Mouse (Mus musculus) NIH3T3 (cell line): ENCODE measurements around the gene Pigg.
"Not testable (repeated sequence)": the region's sequence is repeated elsewhere in the genome, so short reads cannot be mapped to it uniquely, and the experiment has no call there.

Experiments used
- DNase-seq: peaks from one replicate; pipeline ENCODE4 v3.0.0-alpha.2; 2012; ENCODE audit warnings: low read depth

Gene Pigg

DNA sequence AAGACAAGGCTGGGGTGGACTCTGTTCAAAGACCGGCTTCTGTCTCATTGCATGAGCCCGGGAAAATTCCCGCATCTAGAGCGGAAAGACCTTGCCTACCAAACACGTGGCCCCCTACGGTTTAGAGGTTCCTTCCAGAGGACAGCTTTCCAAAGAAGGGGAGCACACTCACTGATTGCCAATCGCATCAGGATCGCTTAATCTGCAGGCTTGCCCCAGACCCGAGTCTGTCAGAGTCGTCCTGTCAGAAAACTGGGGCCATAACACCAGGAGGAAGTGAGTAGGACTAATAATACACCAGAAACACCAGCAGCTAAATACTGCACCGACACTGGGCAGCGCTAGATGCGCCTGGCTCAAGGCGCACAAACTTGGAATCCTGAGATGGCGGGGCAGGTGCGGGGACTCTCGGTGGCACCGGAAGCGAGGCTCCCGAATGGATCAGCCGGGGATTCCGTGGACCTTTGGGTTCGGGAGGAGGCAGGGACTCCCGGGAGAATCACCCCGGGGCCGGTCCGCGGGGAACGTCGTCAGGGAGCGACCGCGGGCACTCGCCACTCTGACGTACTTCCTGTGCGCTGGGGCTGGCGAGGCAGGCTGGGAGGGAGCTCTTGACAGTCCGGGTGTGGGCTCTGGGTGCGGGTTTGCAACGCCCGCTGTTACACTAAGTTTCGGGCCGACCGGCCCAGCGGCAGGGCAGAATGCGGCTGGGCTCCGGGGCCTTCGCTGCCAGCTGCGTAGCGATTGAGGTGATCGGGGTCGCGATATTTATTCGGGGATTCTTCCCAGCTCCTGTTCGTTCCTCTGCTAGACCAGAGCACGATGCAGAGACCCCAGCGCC lies at the start of gene Pigg:
Pigg (plus strand) TSS at position 386 of the 841 bp plus-strand sequence.
- DNase-seq, result peak; percentile 92

DNA sequence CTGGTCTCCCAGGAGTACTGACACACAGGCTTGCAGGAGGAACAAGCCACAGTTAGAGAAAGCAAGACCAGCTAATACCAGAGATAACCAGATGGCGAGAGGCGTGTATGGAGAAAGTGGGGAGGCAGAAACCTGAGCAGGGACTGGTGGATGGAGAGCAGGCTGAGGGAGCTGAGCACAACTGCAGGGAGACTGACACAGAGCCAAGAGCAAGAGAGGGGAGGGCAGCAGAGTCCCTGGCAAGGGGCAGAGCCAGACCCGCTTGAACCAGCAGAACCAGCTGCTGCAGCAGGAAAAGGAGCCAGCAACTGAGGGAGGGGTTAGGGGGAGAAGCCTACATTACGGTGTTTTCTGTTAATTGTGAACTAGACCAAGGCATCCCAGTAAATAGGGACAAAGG lies 49.7 kb upstream of the Pigg start:
- DNase-seq, result peak; percentile 17

DNA sequence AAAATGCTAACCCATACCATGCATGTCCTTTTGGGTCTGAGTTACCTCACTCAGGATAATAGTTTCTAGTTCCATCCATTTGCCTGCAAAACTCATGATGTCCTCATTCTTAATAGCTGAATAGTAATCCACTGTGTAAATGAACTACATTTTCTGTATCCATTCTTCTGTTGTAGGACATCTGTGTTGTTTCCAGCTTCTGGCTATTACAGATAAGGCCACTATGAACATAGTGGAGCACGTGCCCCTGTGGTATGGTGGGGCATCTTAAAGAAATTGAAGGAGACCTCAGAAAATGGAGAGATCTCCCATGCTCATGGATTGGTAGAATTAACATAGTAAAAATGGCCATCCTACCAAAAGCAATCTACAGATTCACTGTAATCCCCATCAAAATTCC lies 48.6 kb upstream of the Pigg start:
- not testable (repeated sequence) for DNase-seq

DNA sequence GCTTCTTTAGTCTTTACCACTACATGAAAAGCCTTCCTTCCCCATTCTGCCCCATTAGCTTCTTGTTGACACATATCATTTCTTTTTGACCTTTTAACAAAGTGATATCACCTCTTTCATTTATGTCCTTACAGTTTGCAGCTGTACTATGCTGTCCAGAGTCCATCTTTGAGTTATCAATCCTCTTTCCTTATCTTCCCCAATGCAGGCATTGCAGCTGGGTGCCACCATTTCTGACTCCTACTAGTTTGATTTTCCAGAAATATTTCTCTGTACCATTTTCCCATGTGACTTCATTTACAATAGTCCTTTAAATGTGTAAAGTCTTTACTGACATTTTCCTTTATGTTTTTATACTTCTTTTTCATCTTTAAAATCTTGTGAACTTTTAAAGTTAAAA lies 45.4 kb upstream of the Pigg start:
- no peak for DNase-seq

DNA sequence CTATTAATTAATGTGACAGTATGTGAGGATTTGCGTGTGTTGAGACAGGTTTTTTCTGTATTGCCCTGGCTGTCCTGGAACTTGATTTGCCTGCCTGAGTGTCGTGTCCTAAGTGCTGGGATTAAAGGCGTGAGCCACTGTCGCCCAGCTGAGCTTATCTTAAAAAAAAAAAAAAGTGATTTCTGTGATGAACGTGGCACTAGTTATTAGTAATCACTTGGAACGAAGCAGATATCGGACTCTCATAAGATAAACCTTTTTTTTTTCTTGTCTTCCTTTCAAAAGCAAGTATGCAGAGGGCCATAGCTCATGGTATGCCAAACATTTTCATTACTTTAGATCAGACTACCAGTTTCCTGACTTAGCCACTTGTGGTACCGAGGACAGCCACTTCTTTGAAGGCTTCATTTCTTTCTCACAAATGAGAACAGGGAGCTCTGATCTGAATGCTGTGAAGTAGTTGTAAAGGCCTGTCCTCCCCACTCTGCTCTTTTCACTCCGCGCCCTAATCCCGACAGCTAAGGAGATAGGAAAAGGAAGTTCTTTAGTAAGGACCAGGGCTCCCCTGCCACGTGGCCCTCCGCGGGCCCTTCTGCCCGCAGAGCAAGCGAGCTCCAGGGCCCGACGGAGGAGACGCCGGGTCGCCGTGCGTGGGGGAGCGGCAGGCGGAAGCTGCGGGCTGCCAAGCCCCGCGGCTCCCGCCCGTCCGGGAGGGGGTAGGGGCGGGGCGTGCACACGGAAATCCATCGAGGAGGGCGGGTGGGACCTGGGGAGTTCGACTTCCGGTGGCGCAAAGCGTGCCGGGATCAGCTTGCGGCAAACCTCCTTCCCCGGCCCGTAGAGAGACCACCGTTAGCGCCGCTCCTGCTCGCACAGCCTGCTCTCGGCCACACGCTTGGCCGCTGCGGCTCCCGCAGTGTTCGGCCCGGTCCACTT lies 44.0 kb upstream of the Pigg start, which contains the start of gene Dr1:
Dr1 (plus strand) TSS at position 771 of the 936 bp plus-strand sequence.
- DNase-seq, result peak; percentile 95

DNA sequence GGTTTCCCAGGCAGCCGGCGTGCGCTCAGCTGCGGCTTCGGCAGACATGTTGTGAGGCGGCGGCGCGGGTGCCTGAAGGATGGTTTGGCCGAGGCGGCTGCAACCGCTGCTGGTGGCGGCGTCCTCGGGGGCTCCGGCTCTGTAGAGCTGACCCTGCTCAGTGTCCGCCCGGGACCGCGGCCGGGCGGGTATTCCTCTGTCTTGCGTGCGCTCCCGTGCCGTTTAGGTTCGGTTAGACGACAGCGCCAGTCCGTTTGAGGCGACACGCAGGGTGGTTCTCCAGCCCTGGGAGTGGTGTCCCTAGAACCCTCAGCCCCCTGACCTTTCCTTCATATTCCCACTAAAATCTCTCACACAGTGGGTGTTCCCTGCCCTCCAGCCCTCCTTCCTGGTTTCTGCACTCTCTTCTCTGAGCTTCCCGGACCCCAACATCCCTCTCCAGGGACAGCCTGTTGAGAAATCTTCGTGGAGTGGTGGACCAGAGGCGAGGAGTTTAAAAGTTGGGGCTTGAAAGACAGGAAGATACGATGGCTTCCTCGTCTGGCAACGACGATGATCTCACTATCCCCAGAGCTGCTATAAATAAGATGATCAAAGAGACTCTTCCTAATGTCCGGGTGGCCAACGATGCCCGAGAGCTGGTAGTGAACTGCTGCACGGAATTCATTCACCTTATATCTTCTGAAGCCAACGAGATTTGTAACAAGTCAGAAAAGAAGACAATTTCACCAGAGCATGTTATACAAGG lies 43.2 kb upstream of the Pigg start:
- DNase-seq, result peak; percentile 41

DNA sequence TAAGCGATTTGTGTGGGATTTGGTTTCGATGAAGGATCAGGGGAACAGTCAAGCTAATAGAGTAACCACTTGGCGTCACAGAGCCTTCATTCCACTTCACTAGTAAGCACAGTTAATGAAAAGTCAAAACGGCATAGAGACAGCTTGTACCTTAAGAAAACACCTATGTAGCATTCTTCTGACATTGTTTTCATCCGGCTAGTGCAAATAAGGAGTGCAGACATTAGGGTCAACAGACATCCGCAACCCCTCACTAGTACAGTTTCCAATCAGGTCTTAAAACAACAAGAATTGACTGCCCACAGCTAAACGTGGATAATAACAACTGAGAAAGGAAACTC lies 42.6 kb upstream of the Pigg start:
- no peak for DNase-seq

DNA sequence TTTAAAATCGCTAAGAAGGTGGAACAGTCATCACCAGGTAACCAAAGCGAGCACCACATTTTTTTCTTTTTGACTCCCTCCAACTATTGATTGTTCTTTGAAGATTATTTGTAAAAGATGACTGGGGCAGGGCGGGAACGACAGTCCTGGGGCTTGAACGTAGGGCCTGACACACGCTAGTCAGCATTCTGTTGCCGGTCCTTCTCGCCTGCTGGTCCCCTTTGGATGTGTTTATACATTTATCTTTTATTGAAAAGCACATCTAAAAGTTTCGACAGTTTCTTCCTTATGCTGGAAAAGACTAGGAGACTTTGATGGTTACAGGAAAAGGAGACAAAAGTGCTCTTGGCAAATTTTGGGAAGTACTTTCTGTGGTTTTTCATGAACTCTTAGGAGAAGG lies 42.0 kb upstream of the Pigg start:
- peak; percentile 7 for DNase-seq

DNA sequence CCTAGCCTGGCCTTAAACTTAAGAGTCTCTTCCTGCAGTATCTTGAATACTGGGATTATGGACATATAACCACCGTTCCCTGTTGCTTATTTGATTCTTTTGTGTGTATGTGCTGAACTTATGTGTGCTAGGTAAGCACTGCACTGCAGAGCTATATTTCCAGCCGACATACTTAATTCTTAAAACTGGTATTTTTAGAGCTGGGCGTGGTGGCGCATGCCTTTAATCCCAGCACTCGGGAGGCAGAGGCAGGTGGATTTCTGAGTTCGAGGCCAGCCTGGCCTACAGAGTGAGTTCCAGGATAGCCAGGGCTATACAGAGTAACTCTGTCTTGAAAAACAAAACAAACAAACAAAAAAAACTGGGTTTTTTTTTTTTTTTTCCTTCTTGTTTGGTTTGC lies 41.1 kb upstream of the Pigg start:
- DNase-seq, result not testable (repeated sequence)

DNA sequence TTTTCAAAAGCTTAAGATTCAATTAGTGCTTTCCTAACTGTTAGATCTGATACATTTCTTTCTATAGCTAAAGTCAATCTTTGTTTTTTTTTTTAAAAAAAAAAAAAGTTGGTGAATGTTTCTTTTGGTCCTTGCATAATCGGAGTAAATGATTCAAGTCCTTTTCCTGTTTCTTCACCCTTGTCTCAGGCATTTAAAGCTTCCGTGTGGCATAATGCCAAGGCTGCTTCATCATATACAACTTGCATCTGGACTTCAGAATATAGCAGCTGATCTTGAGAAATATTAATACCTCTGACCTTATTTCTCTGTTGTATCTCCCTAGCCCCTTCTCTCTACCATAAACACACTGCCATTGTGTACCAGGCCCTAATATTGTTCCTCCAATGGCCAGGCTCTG lies 25.5 kb upstream of the Pigg start:
- peak; percentile 49 for DNase-seq

DNA sequence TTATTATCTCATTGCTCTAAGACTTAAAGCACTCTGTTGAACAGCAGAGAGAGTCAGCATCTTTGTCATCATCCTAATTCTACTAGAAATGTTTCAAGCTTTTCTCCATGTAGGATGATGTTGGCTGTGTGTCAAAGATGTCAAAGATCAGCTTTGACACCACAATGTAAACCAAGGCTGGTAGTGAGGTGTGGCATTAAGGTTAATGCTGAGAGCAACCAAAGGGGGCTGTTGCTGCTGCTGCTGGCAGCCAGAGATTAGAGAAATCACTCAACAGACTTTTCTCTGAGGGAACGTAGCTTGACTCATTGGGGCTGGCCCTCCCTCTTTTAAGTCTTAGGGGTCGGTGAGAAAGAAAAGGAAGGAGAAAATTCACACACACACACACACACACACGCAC lies 10.8 kb upstream of the Pigg start:
- no peak for DNase-seq

DNA sequence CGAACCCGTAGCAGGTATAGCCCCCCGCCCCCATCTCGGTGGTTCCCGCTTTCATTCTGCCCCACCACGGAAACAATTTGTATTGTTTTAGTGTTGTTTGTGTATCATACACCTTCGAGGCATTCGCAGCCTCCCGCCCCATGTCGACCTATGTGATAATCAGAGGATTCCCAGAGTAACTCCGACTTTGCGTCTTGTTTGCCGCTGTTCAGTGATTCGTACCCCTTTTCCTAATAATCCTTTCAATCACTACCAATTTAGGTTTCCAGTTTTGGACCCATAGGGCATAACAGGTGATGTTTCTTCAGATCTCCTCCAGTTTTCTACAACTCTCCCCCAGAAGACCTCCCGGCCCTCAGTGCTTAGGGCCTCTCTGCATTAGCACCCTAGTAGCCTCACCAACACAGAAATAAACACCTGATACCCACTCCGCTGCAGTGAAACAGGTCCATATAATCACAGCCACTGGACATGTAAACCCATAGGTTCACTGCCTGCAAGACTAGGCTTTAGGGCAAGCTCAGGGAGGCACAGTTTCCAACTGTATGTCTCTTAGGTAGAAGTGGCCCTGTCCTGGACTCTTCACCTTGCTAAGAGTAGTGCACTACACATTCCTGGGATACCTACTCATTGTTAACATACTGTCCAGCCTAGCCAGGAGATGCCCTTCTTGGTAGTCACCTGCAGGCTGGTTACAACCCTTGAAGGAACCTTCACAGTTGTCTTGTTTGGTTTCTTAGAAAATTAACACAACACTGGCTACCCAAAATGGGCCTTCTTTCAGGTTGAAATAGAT lies 854 bp downstream of the Pigg start:
- no peak for DNase-seq

DNA sequence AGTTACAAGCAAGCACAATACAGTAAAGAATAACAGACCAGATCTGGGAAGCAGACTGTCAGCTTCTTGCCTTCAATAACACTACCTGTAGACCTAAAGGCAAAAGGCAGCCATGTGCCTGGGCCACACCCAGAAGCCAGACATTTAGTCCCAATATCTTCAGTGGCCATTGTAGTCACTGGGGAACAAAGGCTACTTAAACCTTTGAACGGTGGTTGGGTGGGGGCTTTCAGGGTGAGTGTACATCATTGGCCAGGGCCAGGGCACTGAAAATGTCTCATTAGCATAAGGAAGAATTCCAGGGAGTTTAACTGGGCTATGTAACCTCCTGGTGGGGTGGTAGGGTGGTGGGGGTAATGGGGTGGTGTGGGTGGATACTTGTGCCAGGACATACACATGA lies 18.6 kb downstream of the Pigg start:
- DNase-seq, result no peak

DNA sequence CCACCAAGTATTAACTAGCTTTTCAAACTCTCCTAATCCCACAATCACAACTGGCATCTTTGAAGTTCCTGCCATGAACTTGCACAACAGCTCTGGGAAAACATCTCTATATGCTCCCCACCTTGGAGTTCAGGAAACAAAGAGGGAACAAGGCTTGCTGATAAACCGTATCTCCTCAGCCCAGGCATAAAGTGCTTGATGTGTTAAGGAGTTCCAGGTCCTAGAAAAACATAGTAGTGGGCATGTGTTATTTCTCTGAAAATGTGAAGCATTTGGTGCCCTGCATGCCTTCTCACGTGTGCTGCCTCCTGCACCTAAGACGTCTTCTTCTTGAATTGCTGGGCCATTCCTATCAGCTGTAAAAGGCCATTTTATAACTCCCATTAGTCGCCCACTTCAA lies 25.0 kb downstream of the Pigg start:
- DNase-seq, result no peak

DNA sequence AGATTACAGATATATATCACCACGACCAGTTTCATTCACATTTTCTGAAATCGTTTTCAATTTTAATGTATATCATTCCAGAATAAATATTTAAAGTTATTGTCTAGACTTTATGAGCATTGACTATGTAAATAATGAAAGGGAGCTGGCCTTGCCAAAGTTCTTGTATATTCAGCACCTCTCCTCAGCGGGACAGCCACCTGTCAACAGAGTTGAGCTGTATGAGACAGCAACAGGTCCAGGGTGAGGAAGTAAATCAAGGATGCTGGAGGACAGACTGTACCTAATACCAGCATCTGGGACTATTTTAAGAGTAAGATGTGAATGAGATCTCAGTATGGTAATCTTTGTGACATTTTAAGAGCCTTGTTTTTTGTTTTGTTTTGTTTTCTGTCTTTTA lies 25.6 kb downstream of the Pigg start:
- DNase-seq, result no peak

DNA sequence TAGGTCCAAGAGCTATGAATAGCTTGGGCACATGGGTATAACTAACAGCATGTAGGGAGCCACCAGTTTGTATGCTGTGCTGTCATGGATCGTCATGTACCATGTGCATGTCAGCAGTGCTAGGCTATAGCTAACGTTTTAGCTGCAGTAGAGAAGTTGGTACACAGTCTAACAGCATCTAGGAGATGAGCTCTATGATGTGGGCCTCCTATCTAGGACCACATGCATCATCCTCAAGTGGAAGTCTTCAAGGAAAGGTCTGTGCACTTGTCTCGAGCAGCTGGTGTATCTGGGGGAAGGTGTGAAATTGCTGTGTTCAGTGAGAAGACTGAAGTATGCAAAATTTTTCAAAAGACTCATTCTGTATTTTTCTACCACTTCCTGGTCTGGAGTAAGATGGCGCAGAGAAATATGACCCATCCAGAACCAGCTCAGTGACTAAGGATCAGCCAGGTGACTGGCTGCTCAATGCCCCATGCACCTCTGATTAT lies 31.3 kb downstream of the Pigg start:
- DNase-seq, result no peak

DNA sequence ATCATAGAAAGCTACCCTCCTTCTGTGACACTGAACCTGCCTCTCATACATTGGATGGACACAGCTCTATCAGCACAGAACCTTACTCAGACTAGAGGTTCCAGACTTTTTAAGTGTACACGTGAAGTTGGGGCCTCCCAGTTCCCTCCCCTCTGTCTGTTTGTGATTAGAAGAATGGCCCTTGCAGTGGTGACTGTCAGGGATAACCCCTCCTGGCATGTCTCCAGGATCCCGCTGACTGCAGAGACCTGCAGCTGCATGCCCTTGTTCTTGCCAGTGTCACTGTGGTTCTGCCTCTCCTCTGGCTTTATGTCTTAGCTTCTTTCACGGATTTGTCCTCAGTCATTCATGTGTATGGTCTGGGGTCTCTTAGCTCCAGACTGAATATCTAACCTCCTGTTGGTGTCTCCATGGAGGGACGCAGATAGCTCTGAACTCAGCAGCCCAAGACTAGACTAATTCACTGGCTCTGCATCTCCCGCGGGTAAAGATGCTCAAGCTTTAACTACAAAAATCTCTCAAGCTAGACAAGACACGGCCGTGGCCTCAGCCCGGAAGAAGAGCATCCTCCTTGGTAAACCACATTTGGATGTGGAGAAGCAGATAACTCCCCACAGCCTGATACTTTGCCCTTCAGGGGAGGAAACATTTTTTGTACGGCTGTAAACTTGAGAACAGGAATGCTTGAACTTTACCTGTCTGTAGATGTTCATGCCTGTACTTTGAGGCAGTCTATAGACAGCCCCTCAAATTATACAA lies 33.1 kb downstream of the Pigg start:
- no peak for DNase-seq

DNA sequence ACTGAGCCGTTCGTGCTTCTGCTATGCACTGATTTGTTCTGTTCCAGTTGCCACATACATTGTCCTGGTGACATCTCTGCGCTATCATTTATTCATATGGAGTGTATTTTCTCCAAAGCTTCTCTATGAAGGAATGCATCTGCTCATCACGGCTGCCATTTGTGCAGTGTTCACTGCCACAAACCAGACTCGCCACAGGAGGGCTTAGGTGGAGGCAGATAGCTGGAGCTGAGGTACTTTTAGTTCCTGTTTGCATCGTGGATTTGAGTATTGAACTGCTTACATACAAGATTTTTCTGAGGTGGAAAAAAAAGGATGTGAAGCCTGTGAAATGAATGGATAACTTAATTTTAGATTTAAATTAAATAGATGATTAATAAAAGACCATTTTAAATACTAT lies 35.4 kb downstream of the Pigg start:
- DNase-seq, result peak; percentile 7

DNA sequence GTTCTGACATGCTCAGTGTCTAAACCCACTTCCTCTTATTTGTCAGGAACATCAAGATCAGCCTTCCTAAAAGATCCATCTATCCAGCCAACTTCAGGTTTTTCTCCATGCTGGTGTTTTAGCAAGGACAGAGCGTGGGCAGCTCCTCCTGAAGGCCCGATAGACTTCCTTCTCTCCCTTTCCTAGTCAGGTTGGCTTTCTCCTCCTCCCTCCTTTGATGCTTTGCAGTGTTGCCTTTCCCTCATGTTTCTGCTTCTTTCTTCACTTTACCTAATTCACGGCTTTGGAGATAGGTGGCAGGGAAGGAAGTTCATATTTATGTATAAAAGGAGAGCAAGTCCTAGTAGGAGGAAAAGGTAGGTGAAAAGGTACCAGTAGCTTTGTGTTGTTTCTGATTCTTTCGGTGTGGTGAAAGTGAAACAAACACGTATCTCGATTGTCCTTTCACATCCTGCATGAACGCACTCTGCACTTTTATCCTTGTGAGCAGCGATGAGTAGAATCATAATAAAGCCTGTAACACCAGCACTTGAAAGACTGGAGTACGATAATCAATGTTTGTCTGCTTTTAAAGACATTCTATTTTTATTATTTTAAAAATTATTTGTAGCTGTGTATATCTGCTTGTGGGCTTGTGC lies 37.2 kb downstream of the Pigg start:
- no peak for DNase-seq

DNA sequence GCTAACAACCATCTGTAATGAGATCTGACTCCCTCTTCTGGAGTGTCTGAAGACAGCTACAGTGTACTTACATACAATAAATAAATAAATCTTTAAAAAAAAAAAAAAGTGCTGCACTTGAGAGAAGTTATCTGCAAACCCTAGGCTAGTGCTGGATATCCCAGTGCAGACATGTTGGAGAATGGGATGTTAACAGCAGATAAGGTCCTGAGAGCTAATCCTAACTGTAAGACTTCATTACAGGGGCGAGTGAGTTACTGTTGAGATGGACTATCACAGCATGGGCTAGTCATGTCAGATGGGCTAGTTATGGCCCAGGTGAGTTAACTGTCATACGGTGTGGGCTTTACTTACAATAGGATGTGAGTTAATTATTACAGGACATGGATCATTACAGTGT lies 41.6 kb downstream of the Pigg start:
- no peak for DNase-seq
